Mouse (Mus musculus) thymus, postnatal 4 days (tissue): ENCODE measurements around the gene Olfr1154.

Experiments
- DNase-seq: peaks from one replicate; pipeline ENCODE4 v3.0.0; 2021

Gene Olfr1154

GRCm38 (mm10) chr2:87905066-87905465 is at the start of gene Olfr1154:
Gene Olfr1154 (minus strand): TSS chr2:87905166.
- no peak for DNase-seq

- no peak for DNase-seq
Measured at GRCm38 (mm10) chr2:87953000-87953399, 48.0 kb upstream of the Olfr1154 start, which contains the start of gene Olfr1156. Gene Olfr1156 (minus strand): TSS chr2:87953100.

DNA sequence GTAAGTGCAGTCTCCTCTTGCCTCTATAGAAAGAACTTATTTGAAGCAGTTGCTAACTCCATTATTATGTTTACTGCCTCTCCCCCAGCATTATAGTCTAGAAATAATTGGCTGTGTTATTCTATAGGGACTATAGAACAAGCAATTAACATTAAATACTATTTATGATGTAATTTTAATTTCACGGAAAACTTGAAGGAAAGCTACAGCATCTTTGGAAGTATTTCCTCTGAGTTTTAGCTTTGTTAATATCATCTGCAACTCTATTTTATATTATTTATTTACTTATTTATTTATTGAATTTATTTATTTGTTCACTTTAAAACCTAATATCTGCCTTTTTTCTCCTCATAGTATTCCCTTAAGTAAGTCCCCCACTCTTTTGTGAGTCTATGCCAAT is 40.1 kb upstream of the Olfr1154 start, which contains the start of gene Olfr1155:
Olfr1155 (minus strand) TSS at position 101 of the 400 bp plus-strand sequence.
- DNase-seq = no peak

- no peak for DNase-seq
Measured at GRCm38 (mm10) chr2:87894662-87895061, 10.3 kb downstream of the Olfr1154 start, which contains the start of gene Olfr1153. Gene Olfr1153 (plus strand): TSS chr2:87894962.

DNA sequence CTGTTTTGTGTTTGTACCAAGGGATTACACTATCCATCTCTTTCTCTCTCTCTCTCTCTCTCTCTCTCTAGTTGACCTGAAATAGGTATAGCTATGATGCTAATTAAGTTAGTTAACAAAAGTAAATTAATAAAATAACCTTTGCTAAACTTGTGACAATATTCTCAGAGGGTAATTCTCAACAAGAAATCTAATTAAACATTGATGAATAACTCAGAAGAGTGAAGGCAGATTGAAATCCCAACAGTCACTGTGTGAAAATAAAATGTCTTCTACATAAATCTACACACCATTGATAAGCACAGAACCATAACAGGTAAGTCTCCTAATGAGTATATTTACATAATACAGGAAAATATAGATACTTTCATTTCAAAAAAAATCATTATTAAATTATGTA is 38.8 kb downstream of the Olfr1154 start, which contains the start of gene Olfr1152:
Olfr1152 (plus strand) TSS at position 301 of the 400 bp plus-strand sequence.
- no peak for DNase-seq

GRCm38 (mm10) chr2:87855562-87855961 is 49.4 kb downstream of the Olfr1154 start, which contains the start of gene Olfr1151:
Gene Olfr1151 (plus strand): TSS chr2:87855862.
- DNase-seq = no peak
